Mouse (Mus musculus): ENCODE measurements around the gene Fyn. TPM values are rescaled to one million over a fixed set of nuclear protein-coding genes. Genes with fewer than 3 reads are reported as not detected.

The Fyn gene
- polyA plus RNA-seq, 1 experiment from 2014 or later = 21.3 TPM

DNA sequence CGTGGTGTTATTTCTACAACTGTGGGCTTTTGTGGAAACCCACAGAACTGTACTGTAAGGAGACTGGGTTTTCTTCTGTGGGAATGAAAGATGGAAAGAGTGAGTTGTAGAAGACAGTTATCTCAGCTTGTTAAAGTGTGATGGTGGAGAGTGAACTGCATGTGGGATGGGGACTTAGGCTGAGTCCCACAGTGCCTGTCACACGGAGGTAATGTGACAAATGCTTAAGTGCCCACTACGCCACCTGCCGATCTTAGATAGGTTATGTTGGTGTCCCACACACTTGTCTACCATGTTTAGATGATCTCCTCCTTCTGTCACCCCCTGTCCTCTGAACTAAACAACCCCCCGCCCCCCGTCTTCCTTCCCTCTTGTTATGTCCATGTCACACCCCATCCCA is 88.1 kb downstream of the Fyn start:
- H3K9ac ChIP-seq = no peak overlapping the region
- H3K36me3 ChIP-seq = no peaks in the 10 kb centered on the region
- no peak overlapping the region for H3K4me2 ChIP-seq (replicated peaks)
- no peaks in the 10 kb centered on the region for H3K9me3 ChIP-seq
- no peak overlapping the region for H3K27ac ChIP-seq
- H3K27me3 ChIP-seq (replicated peaks) = no peaks in the 10 kb centered on the region
- H3K4me3 ChIP-seq (replicated peaks) = no peak overlapping the region
- WGBS = 91% methylated on average over 6 of the region's 6 CpGs
- H3K4me1 ChIP-seq (replicated peaks) = peaks cover 20% of the 10 kb centered on the region
- no peak for ATAC-seq

DNA sequence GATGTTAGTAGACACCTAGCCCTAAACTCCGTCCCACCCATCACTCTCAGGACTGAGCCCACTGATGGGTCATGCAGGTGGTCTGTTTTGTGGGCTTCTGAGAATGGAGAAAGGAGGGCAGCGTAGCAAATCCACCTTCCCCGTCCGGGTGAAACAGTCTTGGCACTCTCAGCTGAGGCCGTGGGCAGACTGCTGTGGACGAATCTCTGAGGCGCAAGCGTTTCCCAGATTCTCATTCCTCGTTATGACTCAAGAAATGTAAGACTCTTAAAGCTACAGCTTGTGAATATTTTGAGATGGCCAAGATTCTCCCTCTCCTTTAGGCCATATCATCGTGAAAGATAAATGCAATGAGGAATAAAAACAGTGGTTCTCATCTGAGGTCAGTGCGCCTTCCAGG is 88.6 kb downstream of the Fyn start:
- no peaks in the 10 kb centered on the region for H3K27me3 ChIP-seq (replicated peaks)
- no peak overlapping the region for H3K9ac ChIP-seq
- no peaks in the 10 kb centered on the region for H3K9me3 ChIP-seq
- no peak overlapping the region for H3K27ac ChIP-seq
- peaks cover 22% of the 10 kb centered on the region for H3K4me1 ChIP-seq (replicated peaks)
- H3K4me2 ChIP-seq (replicated peaks) = no peak overlapping the region
- no peak for ATAC-seq
- H3K36me3 ChIP-seq = no peaks in the 10 kb centered on the region
- H3K4me3 ChIP-seq (replicated peaks) = no peak overlapping the region
- WGBS = 88% methylated on average over 11 of the region's 11 CpGs

DNA sequence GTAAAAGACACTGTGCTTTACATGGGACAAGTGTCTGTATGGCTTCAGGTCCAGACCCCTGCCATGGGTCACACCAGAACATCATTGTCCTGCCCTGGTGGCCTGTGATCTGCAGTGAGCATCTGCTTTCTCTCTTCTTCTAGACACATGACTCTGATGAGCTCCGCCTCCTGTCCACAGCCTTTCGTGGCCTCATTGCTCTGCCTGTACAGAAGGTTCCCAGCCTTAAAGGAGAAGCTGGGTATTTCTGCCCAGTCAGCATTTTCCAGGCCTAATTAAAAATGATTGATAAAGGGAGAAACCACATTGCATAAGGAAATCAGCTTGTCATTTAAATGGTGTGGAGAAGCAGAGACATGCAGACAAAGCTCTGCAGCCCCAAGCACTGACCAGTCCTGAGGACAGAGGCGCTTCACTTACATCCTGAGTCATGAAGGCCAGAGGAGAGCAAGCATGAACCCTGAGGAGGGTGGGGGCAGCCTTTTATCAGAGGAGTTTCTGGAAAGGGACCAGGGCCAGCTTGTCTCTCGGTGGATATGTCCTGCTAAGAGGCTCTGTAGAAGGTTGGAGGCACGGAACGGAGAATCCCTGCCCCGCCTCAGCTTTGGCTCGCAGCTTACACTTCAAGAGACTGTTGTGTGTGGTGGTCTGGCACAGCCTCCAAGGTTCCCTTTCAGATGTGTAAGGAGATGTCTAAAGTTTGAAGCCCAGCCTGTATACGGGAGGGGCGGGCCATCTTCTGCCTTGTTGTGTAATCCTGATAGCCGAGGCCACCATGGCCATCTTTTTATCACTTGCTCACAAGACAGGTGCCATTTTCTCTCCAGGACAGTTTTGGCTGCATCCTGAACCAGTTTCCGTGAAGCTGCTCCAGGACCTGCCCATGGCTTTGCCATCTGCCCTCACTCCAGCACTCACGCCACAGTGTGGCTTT is 90.4 kb downstream of the Fyn start:
- Histone ChIP-seq H3K36me3 (no peaks in the 10 kb centered on the region), H3K9me3 (no peaks in the 10 kb centered on the region), H3K27me3 (replicated peaks) (no peaks in the 10 kb centered on the region), H3K4me2 (replicated peaks) (no peak overlapping the region), H3K4me1 (replicated peaks) (peaks cover 27% of the 10 kb centered on the region), H3K9ac (no peak overlapping the region), H3K27ac (no peak overlapping the region), H3K4me3 (replicated peaks) (no peak overlapping the region)
- WGBS = 58% methylated on average over 13 of the region's 13 CpGs
- ATAC-seq = peak; percentile 61; the same call in 1 of the 2 replicates

DNA sequence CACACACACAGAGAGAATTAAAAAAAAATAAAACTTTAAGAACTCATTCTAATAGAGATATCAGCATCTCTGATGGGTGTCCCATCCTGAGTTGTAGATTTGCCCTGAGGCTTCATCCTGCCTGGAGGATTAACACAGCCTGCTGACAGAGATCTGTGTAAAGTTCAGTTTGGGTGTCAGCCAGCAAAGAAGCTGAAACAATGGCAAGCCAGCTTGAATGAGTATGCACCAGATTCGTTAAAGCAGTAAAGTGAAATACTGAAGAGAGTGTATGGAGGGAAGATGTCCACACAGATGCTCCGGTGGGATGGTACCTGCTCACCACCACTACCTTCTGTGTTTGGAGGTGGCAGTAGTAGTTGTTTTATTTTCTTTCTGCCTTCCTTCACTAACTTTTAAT is 92.0 kb downstream of the Fyn start:
- no peak for ATAC-seq
- H3K4me1 ChIP-seq (replicated peaks) = peaks cover 27% of the 10 kb centered on the region
- H3K4me2 ChIP-seq (replicated peaks) = no peak overlapping the region
- 71% methylated on average over 2 of the region's 2 CpGs for WGBS
- H3K27ac ChIP-seq = no peak overlapping the region
- no peaks in the 10 kb centered on the region for H3K9me3 ChIP-seq
- H3K9ac ChIP-seq = no peak overlapping the region
- H3K36me3 ChIP-seq = no peaks in the 10 kb centered on the region
- no peak overlapping the region for H3K4me3 ChIP-seq (replicated peaks)
- no peaks in the 10 kb centered on the region for H3K27me3 ChIP-seq (replicated peaks)

DNA sequence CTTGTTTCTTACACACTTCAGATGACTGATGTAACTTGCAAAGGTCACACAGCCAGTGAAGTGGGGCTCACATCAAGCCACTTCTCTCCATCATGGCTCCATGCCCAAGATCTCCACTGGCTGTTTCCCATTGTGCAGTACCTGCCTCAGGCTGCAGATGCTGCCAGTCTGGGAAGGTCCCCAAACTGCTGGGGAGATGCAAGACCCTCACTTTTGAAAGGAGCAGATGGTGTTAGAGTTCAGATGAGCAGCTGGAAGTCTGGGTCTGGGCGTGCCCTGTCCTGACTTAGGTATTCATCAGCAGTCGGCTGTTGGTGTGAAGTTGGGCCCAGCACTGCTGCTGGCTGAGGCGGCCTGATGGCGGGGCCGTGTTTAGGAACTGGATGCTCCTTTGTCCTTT is 93.3 kb downstream of the Fyn start:
- WGBS = 57% methylated on average over 5 of the region's 5 CpGs
- H3K27me3 ChIP-seq (replicated peaks) = no peaks in the 10 kb centered on the region
- H3K4me1 ChIP-seq (replicated peaks) = peaks cover 27% of the 10 kb centered on the region
- no peaks in the 10 kb centered on the region for H3K9me3 ChIP-seq
- no peak for ATAC-seq
- H3K4me3 ChIP-seq (replicated peaks) = no peak overlapping the region
- H3K36me3 ChIP-seq = no peaks in the 10 kb centered on the region
- no peak overlapping the region for H3K9ac ChIP-seq
- H3K4me2 ChIP-seq (replicated peaks) = no peak overlapping the region
- no peak overlapping the region for H3K27ac ChIP-seq

DNA sequence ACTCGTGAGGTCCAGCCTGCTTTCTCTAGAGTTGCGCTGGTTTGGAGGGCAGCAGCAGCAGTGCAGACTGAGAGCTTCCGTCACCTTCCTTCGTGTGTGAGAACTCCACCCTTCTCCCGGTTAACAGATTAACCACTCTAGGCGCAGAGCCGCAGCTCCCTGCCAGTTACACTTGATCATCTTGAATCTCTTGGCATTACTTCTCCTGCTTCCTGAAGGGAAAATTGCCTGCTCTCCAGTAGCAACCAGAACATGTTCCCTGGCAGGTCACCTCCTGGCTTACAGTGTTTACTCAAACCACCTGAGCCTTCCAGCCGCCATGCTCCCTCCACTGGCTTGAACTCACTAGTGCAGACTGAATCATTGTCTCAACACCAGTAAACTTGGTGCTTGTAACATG is 94.1 kb downstream of the Fyn start:
- Histone ChIP-seq H3K4me1 (replicated peaks) (peaks cover 33% of the 10 kb centered on the region), H3K4me3 (replicated peaks) (no peak overlapping the region), H3K36me3 (no peaks in the 10 kb centered on the region), H3K27ac (no peak overlapping the region), H3K27me3 (replicated peaks) (no peaks in the 10 kb centered on the region), H3K9me3 (no peaks in the 10 kb centered on the region), H3K4me2 (replicated peaks) (peak overlapping the region; percentile 25; the same call in 1 of the 2 replicates), H3K9ac (no peak overlapping the region)
- 38% methylated on average over 8 of the region's 8 CpGs for WGBS
- ATAC-seq = peak; percentile 66

DNA sequence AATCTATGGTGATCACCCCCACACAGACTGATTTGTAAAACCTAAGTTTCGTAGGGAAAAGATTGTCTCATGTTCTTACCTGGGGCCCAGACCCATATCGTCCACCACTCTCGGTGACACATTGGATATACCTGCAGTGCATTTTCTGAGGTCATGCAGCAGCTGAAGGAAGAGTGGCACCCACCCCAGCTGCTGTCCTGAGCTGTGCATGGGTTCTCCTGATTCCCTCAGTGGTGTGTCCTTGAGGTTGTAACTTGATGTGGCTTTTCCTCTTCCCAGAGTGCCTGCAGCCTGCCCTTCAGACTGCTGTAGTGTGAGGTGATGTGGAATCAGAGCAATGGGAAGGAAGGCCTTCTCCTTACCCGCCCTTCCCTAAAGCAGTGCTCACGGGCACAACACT is 95.7 kb downstream of the Fyn start:
- no peak for ATAC-seq
- H3K9me3 ChIP-seq = no peaks in the 10 kb centered on the region
- H3K4me3 ChIP-seq (replicated peaks) = no peak overlapping the region
- no peaks in the 10 kb centered on the region for H3K27me3 ChIP-seq (replicated peaks)
- H3K9ac ChIP-seq = no peak overlapping the region
- no peak overlapping the region for H3K4me2 ChIP-seq (replicated peaks)
- peaks cover 21% of the 10 kb centered on the region for H3K4me1 ChIP-seq (replicated peaks)
- WGBS = 93% methylated on average over 5 of the region's 5 CpGs
- no peak overlapping the region for H3K27ac ChIP-seq
- no peaks in the 10 kb centered on the region for H3K36me3 ChIP-seq

DNA sequence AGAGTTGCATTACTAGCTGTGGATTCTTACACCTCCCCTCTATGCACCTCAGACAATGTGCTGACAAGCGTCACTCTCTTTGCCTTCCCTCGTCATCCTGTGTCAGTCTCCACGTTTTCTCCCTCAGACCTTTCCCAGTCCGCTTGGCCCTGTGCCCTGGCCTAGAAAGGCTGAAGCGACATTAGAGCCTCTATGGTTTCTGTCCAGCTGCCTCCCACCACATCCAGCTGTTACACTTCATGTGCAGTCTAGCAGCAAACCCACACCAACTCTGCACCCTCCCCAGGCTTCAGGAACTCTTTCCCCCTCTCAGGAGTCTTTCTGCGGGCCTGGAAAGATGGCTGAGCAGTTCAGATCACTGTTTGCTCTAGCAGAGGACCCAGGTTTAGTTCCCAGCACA is 98.7 kb downstream of the Fyn start:
- Histone ChIP-seq H3K9ac (no peak overlapping the region), H3K4me3 (replicated peaks) (no peak overlapping the region), H3K9me3 (no peaks in the 10 kb centered on the region), H3K27ac (no peak overlapping the region), H3K36me3 (no peaks in the 10 kb centered on the region), H3K27me3 (replicated peaks) (no peaks in the 10 kb centered on the region), H3K4me1 (replicated peaks) (peaks cover 21% of the 10 kb centered on the region), H3K4me2 (replicated peaks) (no peak overlapping the region)
- WGBS = 56% methylated on average over 6 of the region's 6 CpGs
- ATAC-seq = peak; percentile 50

DNA sequence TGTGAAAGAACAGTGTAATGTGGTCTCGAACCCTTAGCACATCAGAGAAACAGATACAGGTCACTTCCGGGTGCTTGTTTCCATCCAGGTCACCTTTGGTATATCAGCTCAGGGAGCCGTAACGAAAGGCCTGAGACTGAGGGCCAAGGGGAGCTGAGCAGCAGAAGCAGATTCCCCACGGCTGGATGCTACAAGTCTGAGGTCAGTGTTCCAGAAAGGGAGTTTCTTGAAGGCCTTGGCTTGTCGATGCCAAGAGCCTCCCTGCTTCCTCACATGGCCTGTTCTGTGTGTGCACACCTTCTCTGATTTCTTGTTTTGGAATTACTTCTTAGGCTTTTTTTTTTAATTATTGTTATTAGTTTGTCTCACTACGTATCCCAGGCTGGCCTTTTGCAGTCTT is 99.2 kb downstream of the Fyn start:
- Histone ChIP-seq H3K9ac (no peak overlapping the region), H3K4me1 (replicated peaks) (peaks cover 16% of the 10 kb centered on the region), H3K9me3 (no peaks in the 10 kb centered on the region), H3K4me3 (replicated peaks) (no peak overlapping the region), H3K4me2 (replicated peaks) (no peak overlapping the region), H3K36me3 (no peaks in the 10 kb centered on the region), H3K27ac (no peak overlapping the region), H3K27me3 (replicated peaks) (no peaks in the 10 kb centered on the region)
- WGBS = 86% methylated on average over 7 of the region's 7 CpGs
- no peak for ATAC-seq

DNA sequence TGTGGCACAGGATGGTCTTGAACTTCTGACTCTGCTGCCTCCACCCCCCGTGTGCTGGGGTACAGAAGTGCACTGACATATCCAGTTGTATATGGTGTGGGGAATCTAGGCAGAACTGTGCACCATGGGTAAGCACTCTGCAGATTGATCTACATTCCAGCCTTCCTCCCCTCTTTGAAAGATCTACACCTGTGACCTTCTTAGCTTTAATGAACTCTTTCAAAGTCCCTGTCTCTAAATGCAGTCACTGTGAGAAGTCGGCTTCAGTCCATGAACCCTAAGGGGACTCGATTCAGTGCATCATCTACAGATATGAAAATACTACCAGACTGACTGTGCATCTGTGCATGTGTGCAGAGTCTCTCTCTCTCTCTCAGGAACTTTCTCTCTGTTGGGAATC is 99.9 kb downstream of the Fyn start:
- no peak overlapping the region for H3K4me3 ChIP-seq (replicated peaks)
- no peak overlapping the region for H3K4me2 ChIP-seq (replicated peaks)
- no peaks in the 10 kb centered on the region for H3K36me3 ChIP-seq
- H3K27me3 ChIP-seq (replicated peaks) = no peaks in the 10 kb centered on the region
- ATAC-seq = no peak
- 89% methylated on average over 3 of the region's 3 CpGs for WGBS
- no peak overlapping the region for H3K27ac ChIP-seq
- H3K4me1 ChIP-seq (replicated peaks) = peaks cover 16% of the 10 kb centered on the region
- no peaks in the 10 kb centered on the region for H3K9me3 ChIP-seq
- H3K9ac ChIP-seq = no peak overlapping the region

DNA sequence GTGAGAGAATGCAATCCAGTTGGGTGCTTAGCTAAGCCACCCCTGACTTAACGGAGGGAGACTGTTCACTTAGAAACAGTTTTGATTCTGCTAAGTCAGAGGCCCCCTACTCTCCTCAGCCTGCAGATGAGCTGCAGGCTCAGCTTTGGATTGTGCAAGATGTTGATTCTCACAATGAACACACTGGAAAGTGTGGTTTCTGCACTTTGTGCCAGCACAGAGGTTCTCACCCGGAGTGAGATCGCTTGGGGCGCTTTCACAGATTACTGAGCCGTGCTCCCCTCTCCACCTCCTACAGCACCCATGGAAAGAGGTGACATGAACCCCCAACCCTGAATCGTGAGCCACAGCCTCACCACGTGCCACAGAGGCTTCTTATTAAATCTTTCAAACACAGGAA is 100.7 kb downstream of the Fyn start:
- Histone ChIP-seq H3K4me1 (replicated peaks) (peaks cover 16% of the 10 kb centered on the region), H3K27me3 (replicated peaks) (no peaks in the 10 kb centered on the region), H3K4me3 (replicated peaks) (no peak overlapping the region), H3K4me2 (replicated peaks) (no peak overlapping the region), H3K9me3 (no peaks in the 10 kb centered on the region), H3K27ac (no peak overlapping the region), H3K9ac (no peak overlapping the region), H3K36me3 (no peaks in the 10 kb centered on the region)
- 78% methylated on average over 7 of the region's 7 CpGs for WGBS
- no peak for ATAC-seq

DNA sequence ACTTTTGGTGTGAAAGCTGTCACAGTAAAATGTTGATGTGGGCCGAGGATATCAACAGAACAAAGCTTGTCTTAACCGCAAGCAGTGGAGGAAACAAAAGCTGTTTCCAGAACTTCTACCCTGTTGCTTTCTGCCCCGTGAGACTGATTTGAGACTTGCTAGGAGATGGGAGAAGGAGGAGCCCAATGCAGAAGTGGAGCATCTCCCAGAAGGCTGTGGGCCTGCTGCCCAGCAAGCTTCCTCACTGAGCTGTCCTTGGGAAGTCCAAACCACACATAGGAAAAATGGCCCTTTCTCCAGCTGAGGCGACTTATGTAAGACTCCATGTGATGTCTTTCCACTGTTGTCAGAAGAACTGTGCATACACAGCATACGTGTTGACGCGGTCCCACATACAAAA is 101.7 kb downstream of the Fyn start:
- Histone ChIP-seq H3K27me3 (replicated peaks) (no peaks in the 10 kb centered on the region), H3K4me3 (replicated peaks) (no peak overlapping the region), H3K4me1 (replicated peaks) (peaks cover 16% of the 10 kb centered on the region), H3K36me3 (no peaks in the 10 kb centered on the region), H3K9me3 (no peaks in the 10 kb centered on the region), H3K9ac (no peak overlapping the region), H3K4me2 (replicated peaks) (no peak overlapping the region), H3K27ac (no peak overlapping the region)
- ATAC-seq = no peak
- 85% methylated on average over 7 of the region's 7 CpGs for WGBS

DNA sequence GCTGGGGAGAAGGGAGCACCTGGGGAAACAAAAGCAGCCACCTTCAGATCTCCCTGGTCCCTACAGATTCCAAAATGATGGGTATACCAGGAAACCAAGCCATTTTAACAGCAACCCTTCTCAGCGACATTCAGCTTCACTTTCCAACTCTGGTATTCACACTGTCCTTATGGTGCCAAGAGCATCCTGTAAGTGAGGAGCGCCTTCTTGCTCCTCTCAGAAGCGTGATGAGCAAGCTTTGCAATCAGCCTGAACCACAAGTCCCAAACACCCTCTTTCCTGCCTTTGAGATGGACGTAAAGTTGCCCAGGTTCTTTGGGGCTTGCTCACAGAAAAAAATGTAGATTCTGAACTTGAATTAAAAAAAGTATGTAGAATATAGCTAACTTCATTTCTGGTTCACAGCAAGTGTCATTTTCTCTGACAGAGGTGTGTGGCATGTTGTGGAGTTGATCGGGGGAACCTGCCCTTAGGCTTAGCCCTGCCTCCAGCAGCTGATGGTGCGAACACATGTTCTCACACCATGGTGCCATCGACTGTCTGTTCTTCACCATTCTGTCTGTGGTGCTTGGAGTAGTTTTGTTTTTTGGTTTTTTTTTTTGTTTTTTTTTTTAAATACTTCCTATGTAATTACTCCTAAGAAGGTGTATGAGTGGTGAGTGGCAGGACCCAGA is 102.5 kb downstream of the Fyn start:
- Histone ChIP-seq H3K4me1 (replicated peaks) (peaks cover 16% of the 10 kb centered on the region), H3K36me3 (no peaks in the 10 kb centered on the region), H3K4me2 (replicated peaks) (no peak overlapping the region), H3K9ac (no peak overlapping the region), H3K4me3 (replicated peaks) (no peak overlapping the region), H3K27ac (no peak overlapping the region), H3K27me3 (replicated peaks) (no peaks in the 10 kb centered on the region), H3K9me3 (no peaks in the 10 kb centered on the region)
- no peak for ATAC-seq
- WGBS = 88% methylated on average over 7 of the region's 7 CpGs
